Mouse (Mus musculus): Measurements from ENCODE around the gene Prkab2.

Gene Prkab2

GRCm38 (mm10) chr3:97657655-97658411 is at the start of gene Prkab2:
TSS of gene Prkab2 (plus strand) at chr3:97658193.
- DNase-seq (ENCODE audit: low read depth): peak; percentile 88

- peak; percentile 40 for DNase-seq (ENCODE audit: low read depth)
These were observed 48.7 kb upstream of the Prkab2 start for GRCm38 (mm10) chr3:97609201-97609844.

- DNase-seq (ENCODE audit: low read depth): peak; percentile 74
These were observed 48.1 kb upstream of the Prkab2 start, which contains the start of gene Chd1l for GRCm38 (mm10) chr3:97609845-97610410. TSS of gene Chd1l (minus strand) at chr3:97610203.

- DNase-seq (ENCODE audit: low read depth): no peak
These were observed 47.0 kb upstream of the Prkab2 start for GRCm38 (mm10) chr3:97611021-97611420.

GRCm38 (mm10) chr3:97615154-97615553 is 42.8 kb upstream of the Prkab2 start:
- no peak for DNase-seq (ENCODE audit: low read depth)

GRCm38 (mm10) chr3:97615933-97616332 is 42.1 kb upstream of the Prkab2 start:
- DNase-seq (ENCODE audit: low read depth): no peak

- DNase-seq (ENCODE audit: low read depth): no peak
These were observed 40.7 kb upstream of the Prkab2 start for GRCm38 (mm10) chr3:97617091-97617825.

GRCm38 (mm10) chr3:97617899-97618298 is 40.1 kb upstream of the Prkab2 start:
- no peak for DNase-seq (ENCODE audit: low read depth)

- DNase-seq (ENCODE audit: low read depth): no peak
These were observed 37.3 kb upstream of the Prkab2 start for GRCm38 (mm10) chr3:97620657-97621056.

GRCm38 (mm10) chr3:97624611-97625010 is 33.4 kb upstream of the Prkab2 start:
- no peak for DNase-seq (ENCODE audit: low read depth)

GRCm38 (mm10) chr3:97627893-97628292 is 30.1 kb upstream of the Prkab2 start:
- no peak for DNase-seq (ENCODE audit: low read depth)

- DNase-seq (ENCODE audit: low read depth): peak; percentile 24
These were observed 29.5 kb upstream of the Prkab2 start, which contains the start of gene Fmo5 for GRCm38 (mm10) chr3:97628391-97629001. TSS of gene Fmo5 (plus strand) at chr3:97628804.

- no peak for DNase-seq (ENCODE audit: low read depth)
These were observed 28.1 kb upstream of the Prkab2 start for GRCm38 (mm10) chr3:97629941-97630340.

GRCm38 (mm10) chr3:97630746-97631145 is 27.2 kb upstream of the Prkab2 start:
- no peak for DNase-seq (ENCODE audit: low read depth)

GRCm38 (mm10) chr3:97631258-97631860 is 26.6 kb upstream of the Prkab2 start:
- DNase-seq (ENCODE audit: low read depth): no peak

- DNase-seq (ENCODE audit: low read depth): no peak
These were observed 24.5 kb upstream of the Prkab2 start for GRCm38 (mm10) chr3:97633456-97633855.

- no peak for DNase-seq (ENCODE audit: low read depth)
These were observed 23.7 kb upstream of the Prkab2 start for GRCm38 (mm10) chr3:97634288-97634761.

- DNase-seq (ENCODE audit: low read depth): no peak
These were observed 16.6 kb upstream of the Prkab2 start for GRCm38 (mm10) chr3:97641396-97641795.

GRCm38 (mm10) chr3:97642001-97642400 is 16.0 kb upstream of the Prkab2 start:
- DNase-seq (ENCODE audit: low read depth): no peak

GRCm38 (mm10) chr3:97648518-97648917 is 9.5 kb upstream of the Prkab2 start:
- DNase-seq (ENCODE audit: low read depth): no peak

GRCm38 (mm10) chr3:97649022-97649421 is 9.0 kb upstream of the Prkab2 start:
- DNase-seq (ENCODE audit: low read depth): no peak
